Mouse (Mus musculus) CD8-positive naive resting alpha-beta T cell, adult 2 months (primary cell): ENCODE data around the gene Dtnbp1.

ENCODE experiments used
- DNase-seq, 2 experiments: peaks; one replicate each; pipeline ENCODE4 v3.0.0; 2022; ENCODE audit warnings: low read depth in 2 of 2, low spot score in 2 of 2

The Dtnbp1 gene

GRCm38 (mm10) chr13:45003026-45003425, 1.1 kb upstream of the Dtnbp1 start:
- DNase-seq = no peak

GRCm38 (mm10) chr13:45001228-45001910, 578 bp downstream of the Dtnbp1 start:
- DNase-seq = peak; percentile 2 to 36

GRCm38 (mm10) chr13:45000836-45001227, 1.1 kb downstream of the Dtnbp1 start:
- DNase-seq = peak in 1 of 2 experiments; percentile 40

GRCm38 (mm10) chr13:44999211-44999610, 2.7 kb downstream of the Dtnbp1 start:
- no peak for DNase-seq

- no peak for DNase-seq
These were observed 5.6 kb downstream of the Dtnbp1 start for GRCm38 (mm10) chr13:44996339-44996738.

- no peak for DNase-seq
These were observed 9.3 kb downstream of the Dtnbp1 start for GRCm38 (mm10) chr13:44992550-44993205.

- no peak for DNase-seq
These were observed 10.0 kb downstream of the Dtnbp1 start for GRCm38 (mm10) chr13:44991936-44992335.

- no peak for DNase-seq
These were observed 11.8 kb downstream of the Dtnbp1 start for GRCm38 (mm10) chr13:44990073-44990682.

GRCm38 (mm10) chr13:44986352-44986751, 15.6 kb downstream of the Dtnbp1 start:
- no peak for DNase-seq

- DNase-seq = no peak
These were observed 16.6 kb downstream of the Dtnbp1 start for GRCm38 (mm10) chr13:44985321-44985720.

GRCm38 (mm10) chr13:44983635-44984401, 18.1 kb downstream of the Dtnbp1 start:
- DNase-seq = no peak

- no peak for DNase-seq
These were observed 19.1 kb downstream of the Dtnbp1 start for GRCm38 (mm10) chr13:44982799-44983198.

- DNase-seq = no peak
These were observed 22.5 kb downstream of the Dtnbp1 start for GRCm38 (mm10) chr13:44979433-44979832.

- DNase-seq = peak in 1 of 2 experiments; percentile 5
These were observed 24.3 kb downstream of the Dtnbp1 start for GRCm38 (mm10) chr13:44977483-44978141.

GRCm38 (mm10) chr13:44977059-44977458, 24.9 kb downstream of the Dtnbp1 start:
- DNase-seq = no peak

- no peak for DNase-seq
These were observed 41.2 kb downstream of the Dtnbp1 start for GRCm38 (mm10) chr13:44960542-44961291.

- no peak for DNase-seq
These were observed 44.9 kb downstream of the Dtnbp1 start for GRCm38 (mm10) chr13:44957049-44957448.

GRCm38 (mm10) chr13:44955781-44956180, 46.2 kb downstream of the Dtnbp1 start:
- no peak for DNase-seq

GRCm38 (mm10) chr13:44954232-44954568, 47.7 kb downstream of the Dtnbp1 start:
- no peak for DNase-seq

- DNase-seq = no peak
These were observed 48.3 kb downstream of the Dtnbp1 start for GRCm38 (mm10) chr13:44953546-44954231.
